In the genomic region with DNA sequence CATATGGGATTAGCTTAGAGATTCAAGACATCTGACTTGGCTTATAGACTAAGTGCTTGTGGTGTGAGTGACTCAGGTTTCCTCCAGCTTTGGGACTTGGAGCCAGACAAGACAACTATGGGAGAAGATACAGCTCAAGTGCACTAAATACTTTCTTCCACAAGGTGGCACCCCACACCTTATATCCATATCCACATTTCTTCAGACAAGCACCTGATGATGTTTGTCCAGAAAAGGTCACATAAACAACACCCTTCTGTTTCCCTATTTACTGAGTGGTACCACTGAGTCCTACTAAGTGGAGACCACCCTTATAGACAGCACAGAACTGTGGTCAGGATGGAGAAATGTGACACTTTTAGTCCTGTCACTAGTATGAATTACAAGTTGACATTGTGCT, we compare ENCODE assay signal across 9 mouse cellular contexts. TPM values are rescaled to one million over a fixed set of nuclear protein-coding genes. Genes with fewer than 3 reads are reported as not detected.
A peak's percentile ranks its signal among the peaks of the same experiment; 100 is the strongest.
DNase-seq lines count a peak whose midpoint lies in the region; ATAC-seq and TF ChIP-seq lines count a peak whose summit lies in the region.
"Had no signal": no experiment of that assay in that cellular context is flagged by ENCODE, and none has a peak within 500 bp of the region (broad histone marks: within the 10 kb centered on the region; RNA-seq: fewer than 3 reads in every experiment).

No protein-coding gene starts in this region.

- no peak overlapping the region for H3K9ac ChIP-seq in ES-Bruce4 (ENCODE audit: low read depth, poor library complexity, severe bottlenecking)
- no peak overlapping the region for H3K9ac ChIP-seq in forebrain, embryonic 15.5 days (replicated peaks)
- H3K9ac ChIP-seq in intestine, postnatal 0 days (ENCODE audit: low read depth, low read length): no peak overlapping the region
- no peak overlapping the region for H3K9ac ChIP-seq in midbrain, embryonic 14.5 days (replicated peaks; ENCODE audit: low read length)
- H3K9ac ChIP-seq in stomach, postnatal 0 days (ENCODE audit: low read length): no peak overlapping the region

- H3K27me3 ChIP-seq in ES-Bruce4 (ENCODE audit: control insufficient read depth, insufficient read depth, low read length, poor library complexity, severe bottlenecking): no peaks in the 10 kb centered on the region
- no peaks in the 10 kb centered on the region for H3K27me3 ChIP-seq in forebrain, embryonic 15.5 days
- no peaks in the 10 kb centered on the region for H3K27me3 ChIP-seq in intestine, postnatal 0 days (replicated peaks; ENCODE audit: control insufficient read depth, insufficient read depth, low read length)
- no peaks in the 10 kb centered on the region for H3K27me3 ChIP-seq in midbrain, embryonic 14.5 days (ENCODE audit: control insufficient read depth, insufficient read depth, low read length)
- no peaks in the 10 kb centered on the region for H3K27me3 ChIP-seq in stomach, postnatal 0 days (ENCODE audit: control insufficient read depth, insufficient read depth, low read length)

- TF ChIP-seq EP300 in ES-Bruce4 (IDR thresholded peaks at IDR 0.05; ENCODE audit: insufficient read depth, low read depth, low read length): no peak
- TF ChIP-seq EP300 in stomach, postnatal 0 days (optimal IDR thresholded peaks at IDR 0.05): no peak

- no peaks in the 10 kb centered on the region for H3K36me3 ChIP-seq in ES-Bruce4 (ENCODE audit: control insufficient read depth, insufficient read depth, low read length, poor library complexity, severe bottlenecking)
- no peaks in the 10 kb centered on the region for H3K36me3 ChIP-seq in forebrain, embryonic 15.5 days
- no peaks in the 10 kb centered on the region for H3K36me3 ChIP-seq in intestine, postnatal 0 days (ENCODE audit: control insufficient read depth, insufficient read depth)
- no peaks in the 10 kb centered on the region for H3K36me3 ChIP-seq in midbrain, embryonic 14.5 days (ENCODE audit: control insufficient read depth, insufficient read depth, low read length)
- no peaks in the 10 kb centered on the region for H3K36me3 ChIP-seq in stomach, postnatal 0 days (ENCODE audit: control insufficient read depth, insufficient read depth, low read length)

- DNase-seq in 3134 (ENCODE audit: extremely low read depth, insufficient read length, low spot score): peak; percentile 51
- peak; percentile 10 for DNase-seq in cerebellum, adult 11-12 months
- DNase-seq in left cerebral cortex, postnatal 25 days (ENCODE audit: low spot score in 2 of 2): peak; percentile 52 to 78
- peak; percentile 75 for DNase-seq in midbrain, embryonic 14.5 days
- DNase-seq in stomach, postnatal 0 days (ENCODE audit: low spot score): peak; percentile 29

- no peak overlapping the region for H3K4me2 ChIP-seq in forebrain, embryonic 15.5 days (replicated peaks)
- H3K4me2 ChIP-seq in intestine, postnatal 0 days (replicated peaks; ENCODE audit: low read depth): no peak overlapping the region
- H3K4me2 ChIP-seq in midbrain, embryonic 14.5 days (ENCODE audit: low read length): no peak overlapping the region
- H3K4me2 ChIP-seq in stomach, postnatal 0 days (replicated peaks; ENCODE audit: low read depth): no peak overlapping the region

- no peaks in the 10 kb centered on the region for H3K4me1 ChIP-seq in ES-Bruce4 (ENCODE audit: control insufficient read depth, insufficient read depth, low read length)
- H3K4me1 ChIP-seq in forebrain, embryonic 15.5 days: no peaks in the 10 kb centered on the region
- no peaks in the 10 kb centered on the region for H3K4me1 ChIP-seq in intestine, postnatal 0 days (replicated peaks; ENCODE audit: control insufficient read depth, insufficient read depth, low read length)
- H3K4me1 ChIP-seq in midbrain, embryonic 14.5 days (ENCODE audit: control insufficient read depth, insufficient read depth, low read length): no peaks in the 10 kb centered on the region
- H3K4me1 ChIP-seq in stomach, postnatal 0 days (replicated peaks; ENCODE audit: control insufficient read depth, insufficient read depth): no peaks in the 10 kb centered on the region

- no peak for TF ChIP-seq POLR2A in ES-Bruce4 (IDR thresholded peaks at IDR 0.05; ENCODE audit: insufficient read depth, low read length)

- intact Hi-C loops in left cerebral cortex, postnatal 25 days (cut with DNase I): no loop called here

- no peak overlapping the region for H3K27ac ChIP-seq in ES-Bruce4 (ENCODE audit: insufficient read depth, low read length)
- no peak overlapping the region for H3K27ac ChIP-seq in forebrain, embryonic 15.5 days (replicated peaks)
- no peak overlapping the region for H3K27ac ChIP-seq in intestine, postnatal 0 days (ENCODE audit: low read depth, low read length)
- H3K27ac ChIP-seq in midbrain, embryonic 14.5 days (replicated peaks; ENCODE audit: low read depth, low read length): no peak overlapping the region
- H3K27ac ChIP-seq in stomach, postnatal 0 days (replicated peaks): no peak overlapping the region

- ATAC-seq in forebrain, embryonic 15.5 days (replicated peaks): 0 out of 2 replicates have a peak, but pooled peaks have one; percentile 32
- ATAC-seq in intestine, postnatal 0 days: no peak
- peak; percentile 63; the same call in 1 of the 2 replicates for ATAC-seq in midbrain, embryonic 14.5 days (ENCODE audit: low FRiP score, low TSS enrichment)
- ATAC-seq in stomach, postnatal 0 days (ENCODE audit: low FRiP score, low TSS enrichment): peak; percentile 45; the same call in 1 of the 2 replicates

- H3K4me3 ChIP-seq in ES-Bruce4 (ENCODE audit: low read depth, low read length): no peak overlapping the region
- H3K4me3 ChIP-seq in forebrain, embryonic 15.5 days: no peak overlapping the region
- no peak overlapping the region for H3K4me3 ChIP-seq in intestine, postnatal 0 days (ENCODE audit: low read depth, low read length)
- H3K4me3 ChIP-seq in midbrain, embryonic 14.5 days (replicated peaks; ENCODE audit: low read depth, low read length): no peak overlapping the region
- H3K4me3 ChIP-seq in stomach, postnatal 0 days (ENCODE audit: low read depth, low read length): no peak overlapping the region
- H3K4me3 ChIP-seq: erythroblast, embryonic 14.5 days had no signal

- no peaks in the 10 kb centered on the region for H3K9me3 ChIP-seq in ES-Bruce4 (replicated peaks; ENCODE audit: control insufficient read depth, insufficient read depth, low read length, poor library complexity, severe bottlenecking)
- H3K9me3 ChIP-seq in forebrain, embryonic 15.5 days: no peaks in the 10 kb centered on the region
- no peaks in the 10 kb centered on the region for H3K9me3 ChIP-seq in intestine, postnatal 0 days (ENCODE audit: control insufficient read depth)
- H3K9me3 ChIP-seq in midbrain, embryonic 14.5 days (ENCODE audit: control insufficient read depth, low read length): no peaks in the 10 kb centered on the region
- H3K9me3 ChIP-seq in stomach, postnatal 0 days (ENCODE audit: control insufficient read depth, low read length): no peaks in the 10 kb centered on the region

- peak; percentile 7 for TF ChIP-seq CTCF in ES-Bruce4 (IDR thresholded peaks at IDR 0.05; ENCODE audit: low read depth, low read length)
- TF ChIP-seq CTCF in intestine, postnatal 0 days (IDR thresholded peaks at IDR 0.05; ENCODE audit: low read depth): peak; percentile 78
- TF ChIP-seq CTCF in stomach, postnatal 0 days (IDR thresholded peaks at IDR 0.05; ENCODE audit: low read depth): peak; percentile 82

RNA-seq across cellular contexts. Expression of a gene that starts 56.1 kb away (rescaled TPM):
- polyA plus RNA-seq in ES-Bruce4 (2011; ENCODE audit: insufficient read depth, insufficient read length, low read depth, missing spikeins): 0.66 and 0.67 TPM in 2 replicates
- polyA plus RNA-seq in forebrain, embryonic 15.5 days (2015; fragmentation: Nextera tagmentation; extraction: Ambion mirVana): 0.46 and 0.56 TPM in 2 replicates
- 0.08 and 0.10 TPM in 2 replicates for polyA plus RNA-seq in intestine, postnatal 0 days (2015; fragmentation: Nextera tagmentation; extraction: Ambion mirVana)
- under 1 TPM; 0.48 to 0.69 TPM for total RNA-seq in left cerebral cortex, postnatal 25 days (2021)
- 0.31 and 0.64 TPM in 2 replicates for polyA plus RNA-seq in midbrain, embryonic 14.5 days (2014; fragmentation: Nextera tagmentation; extraction: Ambion mirVana)
- 0.07 and 0.16 TPM in 2 replicates for polyA plus RNA-seq in stomach, postnatal 0 days (2015; fragmentation: Nextera tagmentation; extraction: Ambion mirVana)
- polyA plus RNA-seq: erythroblast, embryonic 14.5 days had no signal

Comparison
In these comparisons a context has a peak if more than half of its experiments do, and no peak if none do; other contexts are left out.
1. DNase-seq: peak in every context shown above with its lines; median percentile 75 in midbrain, embryonic 14.5 days; 65 in left cerebral cortex, postnatal 25 days; 51 in 3134; 29 in stomach, postnatal 0 days; 10 in cerebellum, adult 11-12 months.
2. CTCF ChIP-seq: peak in every context shown above with its lines; median percentile 82 in stomach, postnatal 0 days; 78 in intestine, postnatal 0 days; 7 in ES-Bruce4.